Mouse (Mus musculus) CH12.LX (cell line): Measurements from ENCODE around the gene Igfbp2.

Source experiments
- CHD2 ChIP-seq: IDR thresholded peaks from 2 replicates; pipeline ENCODE4 v1.6.1; 2011; ENCODE audit warnings: low read length, improper control_type of control experiment
- CTCF ChIP-seq, 2 experiments: IDR thresholded peaks in 1 of 2; conservative IDR thresholded peaks in 1 of 2; 2 replicates each; pipeline ENCODE4 v1.5.1; 2011 to 2012; ENCODE audit warnings: low read depth in 2 of 2, low read length in 2 of 2, improper control_type of control experiment in 1 of 2, inconsistent platforms in 1 of 2, mild to moderate bottlenecking in 1 of 2, moderate library complexity in 1 of 2

GRCm38 (mm10) chr1:72867346-72867745 lies 43.0 kb downstream of the Igfbp2 start:
- TF ChIP-seq CTCF (conservative IDR thresholded peaks at IDR 0.05 in 1 of 2, IDR thresholded peaks at IDR 0.05 in 1 of 2; ENCODE audit: low read depth in 2 of 2, low read length in 2 of 2) (no peak), CHD2 (no peak)
